Mouse (Mus musculus) midbrain, embryonic 10.5 days (tissue): ENCODE results near the gene Sema3b. TPM values are rescaled to one million over a fixed set of nuclear protein-coding genes. Genes with fewer than 3 reads are reported as not detected.

Experiments
- DNase-seq: peaks from one replicate; pipeline ENCODE4 v3.0.0-alpha.2; 2017; ENCODE audit warnings: low spot score
- H3K27ac ChIP-seq: fragments of 300-500 bp; sonication (generic); replicated peaks from 2 replicates; pipeline ENCODE4 v1.5.1; 2016; ENCODE audit warnings: mild to moderate bottlenecking
- H3K27me3 ChIP-seq: fragments of 300-500 bp; sonication (generic); 2 replicates; pipeline ENCODE4 v1.6.1; 2016; ENCODE audit warnings: low read depth, mild to moderate bottlenecking; ENCODE audit not compliant: poor library complexity, severe bottlenecking
- H3K36me3 ChIP-seq: fragments of 300-500 bp; sonication (generic); 2 replicates; pipeline ENCODE4 v1.6.1; 2016; ENCODE audit warnings: mild to moderate bottlenecking, moderate library complexity
- H3K4me1 ChIP-seq: fragments of 300-500 bp; sonication (generic); 2 replicates; pipeline ENCODE4 v1.6.1; 2016
- H3K4me3 ChIP-seq: fragments of 300-500 bp; sonication (generic); 2 replicates; pipeline ENCODE4 v1.5.1; 2016; ENCODE audit warnings: mild to moderate bottlenecking, moderate library complexity
- H3K9me3 ChIP-seq: fragments of 300-500 bp; sonication (generic); replicated peaks from 2 replicates; pipeline ENCODE4 v1.6.1; 2016; ENCODE audit warnings: mild to moderate bottlenecking
- WGBS: fragments of 180-500 bp; shearing (Covaris S2); methylation state at CpG from one replicate; pipeline ENCODE4 v1.1.7; 2016; 5-methylcytosine and 5-hydroxymethylcytosine counted together
- polyA plus RNA-seq: library from polyadenylated mRNA; unstranded; fragments of >200 nt; fragmentation: Nextera tagmentation; extraction: Ambion mirVana; gene quantifications from 2 replicates; pipeline ENCODE4 v1.2.1, GENCODE M21; 2016

Gene Sema3b
- polyA plus RNA-seq, 1 experiment from 2014 or later, result 1.8 TPM

GRCm38 (mm10) chr9:107630576-107630975, 21.5 kb upstream of the Sema3b start:
- peak; percentile 92 for DNase-seq
- WGBS, result 5% methylated on average over 4 of the region's 4 CpGs
- Histone ChIP-seq H3K27me3 (no peaks in the 10 kb centered on the region), H3K9me3 (no peaks in the 10 kb centered on the region), H3K4me3 (peak overlapping the region; percentile 94), H3K4me1 (peaks cover 96% of the 10 kb centered on the region), H3K36me3 (peaks cover 50% of the 10 kb centered on the region), H3K27ac (peak overlapping the region; percentile 98)

DNA sequence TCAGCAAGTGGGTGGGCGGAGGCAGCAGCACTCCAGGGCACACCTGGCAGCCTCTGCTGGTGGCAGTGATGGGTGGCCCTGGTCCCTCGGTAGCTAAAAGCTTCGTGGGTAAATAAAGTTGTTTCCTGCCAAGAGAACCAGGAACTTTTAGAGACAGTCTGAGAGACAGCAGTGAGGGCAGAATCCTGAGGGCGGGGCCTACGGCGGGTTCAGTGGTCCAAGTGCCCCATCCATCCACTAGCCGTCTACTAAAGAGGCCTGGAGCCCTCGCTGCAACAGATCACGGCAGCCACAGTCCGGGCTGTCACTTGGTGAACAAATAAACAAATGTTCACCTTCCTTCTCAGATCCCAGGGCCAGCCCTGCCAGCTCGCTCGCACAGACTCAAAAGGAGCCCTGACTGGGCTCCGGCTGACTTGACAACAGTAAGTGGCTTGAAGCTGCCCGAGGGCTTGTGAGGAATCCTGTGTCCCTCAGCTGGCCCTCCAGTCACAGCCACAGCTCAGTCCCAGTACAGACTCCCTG, 20.9 kb upstream of the Sema3b start:
- peak overlapping the region; percentile 98 for H3K27ac ChIP-seq
- no peaks in the 10 kb centered on the region for H3K27me3 ChIP-seq
- WGBS, result 5% methylated on average over 14 of the region's 14 CpGs
- H3K4me1 ChIP-seq, result peaks cover 96% of the 10 kb centered on the region
- H3K36me3 ChIP-seq, result peaks cover 56% of the 10 kb centered on the region
- peak overlapping the region; percentile 94 for H3K4me3 ChIP-seq
- DNase-seq, result peak; percentile 68
- no peaks in the 10 kb centered on the region for H3K9me3 ChIP-seq

- DNase-seq, result no peak
- WGBS, result 32% methylated on average over 4 of the region's 4 CpGs
- peak overlapping the region; percentile 94 for H3K4me3 ChIP-seq
These were observed 20.3 kb upstream of the Sema3b start for GRCm38 (mm10) chr9:107629411-107629730.

GRCm38 (mm10) chr9:107628721-107629410, 19.8 kb upstream of the Sema3b start:
- no peak for DNase-seq
- peaks cover 67% of the 10 kb centered on the region for H3K36me3 ChIP-seq
- H3K27me3 ChIP-seq, result no peaks in the 10 kb centered on the region
- H3K4me3 ChIP-seq, result peak overlapping the region; percentile 94
- 38% methylated on average over 14 of the region's 15 CpGs for WGBS
- no peaks in the 10 kb centered on the region for H3K9me3 ChIP-seq
- peaks cover 100% of the 10 kb centered on the region for H3K4me1 ChIP-seq
- peak overlapping the region; percentile 98 for H3K27ac ChIP-seq

More at GRCm38 (mm10) chr9:107629411-107629730, 20.3 kb upstream of the Sema3b start:
- no peaks in the 10 kb centered on the region for H3K27me3 ChIP-seq
- H3K27ac ChIP-seq, result peak overlapping the region; percentile 98
- peaks cover 62% of the 10 kb centered on the region for H3K36me3 ChIP-seq
- H3K4me1 ChIP-seq, result peaks cover 100% of the 10 kb centered on the region
- H3K9me3 ChIP-seq, result no peaks in the 10 kb centered on the region

DNA sequence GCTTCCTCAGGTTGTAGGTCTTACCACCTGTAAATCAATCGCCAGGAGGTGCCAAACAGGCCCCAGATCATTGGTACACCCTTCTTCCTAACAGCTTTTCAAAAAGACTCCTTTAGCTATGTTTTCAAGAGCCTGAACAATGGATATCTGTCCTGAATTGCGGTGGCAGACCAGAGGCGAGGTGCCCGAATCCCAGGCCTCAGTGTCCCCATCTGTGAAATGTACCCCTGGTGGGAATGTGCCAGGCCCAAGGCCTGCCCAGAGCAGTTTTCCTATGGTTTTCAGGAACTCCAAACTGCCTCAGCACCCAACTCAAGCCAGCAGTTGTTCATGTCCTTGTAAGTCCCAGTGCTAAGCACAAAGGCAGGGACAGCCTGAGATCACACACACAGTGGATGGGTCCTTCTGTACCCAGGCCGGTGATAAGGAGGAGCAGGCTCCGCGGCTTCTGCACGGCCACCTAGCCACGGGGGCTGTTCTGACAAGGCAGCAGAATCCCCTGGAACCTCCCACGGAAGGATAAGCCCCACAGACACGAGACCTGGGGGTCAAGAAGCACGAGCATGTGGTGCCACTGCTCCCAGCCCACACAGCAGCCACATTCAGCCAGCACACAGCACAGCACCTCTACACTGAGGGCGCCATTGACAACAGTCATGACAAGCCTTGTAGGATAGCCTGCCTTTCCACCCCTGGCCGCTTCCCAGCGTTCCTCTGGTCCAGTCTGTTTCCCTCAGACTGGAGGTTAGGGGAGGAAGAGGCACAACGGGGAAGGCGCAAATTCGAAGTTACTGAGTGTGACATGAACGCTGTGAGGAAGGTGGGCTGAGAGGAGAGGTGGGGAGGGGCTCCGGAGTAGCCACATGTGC, 18.6 kb upstream of the Sema3b start:
- H3K27me3 ChIP-seq, result no peaks in the 10 kb centered on the region
- peak overlapping the region; percentile 98 for H3K27ac ChIP-seq
- H3K4me1 ChIP-seq, result peaks cover 87% of the 10 kb centered on the region
- peaks cover 71% of the 10 kb centered on the region for H3K36me3 ChIP-seq
- DNase-seq, result peak; percentile 53
- H3K4me3 ChIP-seq, result peak overlapping the region; percentile 94
- 21% methylated on average over 20 of the region's 20 CpGs for WGBS
- H3K9me3 ChIP-seq, result no peaks in the 10 kb centered on the region

- Histone ChIP-seq H3K36me3 (peaks cover 71% of the 10 kb centered on the region), H3K4me3 (peak overlapping the region; percentile 94), H3K4me1 (peaks cover 80% of the 10 kb centered on the region), H3K9me3 (no peaks in the 10 kb centered on the region), H3K27ac (peak overlapping the region; percentile 98), H3K27me3 (no peaks in the 10 kb centered on the region)
- DNase-seq, result peak; percentile 97
- WGBS, result 0% methylated on average over 2 of the region's 2 CpGs
These were observed 17.8 kb upstream of the Sema3b start for GRCm38 (mm10) chr9:107626844-107627277.

DNA sequence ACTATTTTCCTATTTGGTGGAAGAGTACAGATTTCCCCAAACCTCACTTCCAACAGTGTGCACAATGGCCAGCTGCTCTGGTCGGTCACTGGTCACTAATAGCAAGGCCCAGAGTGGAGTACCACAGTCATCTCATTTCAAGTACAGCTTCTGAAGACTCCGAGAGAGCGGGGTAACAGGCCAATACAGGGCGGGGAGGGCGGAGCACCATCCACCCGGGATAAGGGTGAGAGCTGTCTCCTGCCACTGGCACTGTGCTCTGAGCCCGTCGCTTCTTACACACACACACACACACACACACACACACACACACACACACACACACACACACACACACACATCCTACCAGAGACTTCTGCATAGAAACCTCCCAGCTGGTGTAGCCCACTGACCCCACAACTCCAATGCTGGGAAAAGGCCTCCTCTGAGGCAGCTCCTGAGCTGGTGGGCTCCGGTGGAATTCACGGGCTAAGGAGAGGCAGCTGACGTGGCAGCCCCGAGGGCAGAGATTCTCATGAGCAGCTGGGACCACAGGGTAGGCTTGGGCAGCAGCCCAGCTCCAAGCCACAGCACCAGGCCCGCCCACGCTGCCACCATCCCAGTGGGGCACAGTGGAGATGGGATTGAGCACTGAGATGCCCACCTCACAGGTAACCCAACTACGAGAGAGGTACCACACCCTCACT, 17.3 kb upstream of the Sema3b start:
- Histone ChIP-seq H3K4me3 (peak overlapping the region; percentile 94), H3K27me3 (no peaks in the 10 kb centered on the region), H3K36me3 (peaks cover 73% of the 10 kb centered on the region), H3K27ac (peak overlapping the region; percentile 98), H3K4me1 (peaks cover 74% of the 10 kb centered on the region), H3K9me3 (no peaks in the 10 kb centered on the region)
- WGBS, result 39% methylated on average over 15 of the region's 15 CpGs
- DNase-seq, result no peak

GRCm38 (mm10) chr9:107625351-107626128, 16.5 kb upstream of the Sema3b start:
- DNase-seq, result no peak
- Histone ChIP-seq H3K36me3 (peaks cover 81% of the 10 kb centered on the region), H3K4me3 (no peak overlapping the region), H3K27me3 (no peaks in the 10 kb centered on the region), H3K9me3 (no peaks in the 10 kb centered on the region), H3K27ac (peak overlapping the region; percentile 98), H3K4me1 (peaks cover 67% of the 10 kb centered on the region)
- WGBS, result 86% methylated on average over 12 of the region's 12 CpGs

GRCm38 (mm10) chr9:107624951-107625350, 15.9 kb upstream of the Sema3b start:
- Histone ChIP-seq H3K4me1 (peaks cover 61% of the 10 kb centered on the region), H3K36me3 (peaks cover 87% of the 10 kb centered on the region)
- 89% methylated on average over 3 of the region's 3 CpGs for WGBS

DNA sequence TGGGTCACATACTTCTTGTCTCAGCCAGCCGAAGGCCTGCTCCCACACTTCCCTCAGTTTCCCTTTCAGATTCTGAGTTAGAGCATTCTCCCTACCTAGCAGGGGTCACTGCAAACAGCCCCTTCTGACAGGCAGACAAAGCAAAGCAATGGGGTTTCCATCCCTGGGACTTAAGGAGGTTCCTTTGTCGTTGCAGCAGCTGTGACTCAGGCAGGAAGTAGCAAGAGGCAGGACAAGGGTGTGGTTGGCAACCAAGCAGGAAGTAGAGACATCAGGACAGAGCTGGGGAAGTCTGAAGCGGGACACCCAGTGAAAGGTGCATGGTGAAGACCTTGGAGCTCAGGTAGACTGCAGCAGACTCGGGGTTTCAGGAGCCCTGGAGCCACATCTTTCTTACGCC, 15.5 kb upstream of the Sema3b start:
- Histone ChIP-seq H3K36me3 (peaks cover 91% of the 10 kb centered on the region), H3K27me3 (no peaks in the 10 kb centered on the region), H3K4me1 (peaks cover 57% of the 10 kb centered on the region), H3K4me3 (no peak overlapping the region), H3K9me3 (no peaks in the 10 kb centered on the region), H3K27ac (peak overlapping the region; percentile 98)
- WGBS, result 73% methylated on average over 5 of the region's 5 CpGs
- no peak for DNase-seq

More at GRCm38 (mm10) chr9:107624951-107625350, 15.9 kb upstream of the Sema3b start:
- H3K27ac ChIP-seq, result peak overlapping the region; percentile 98
- H3K4me3 ChIP-seq, result no peak overlapping the region
- no peaks in the 10 kb centered on the region for H3K27me3 ChIP-seq
- no peak for DNase-seq
- H3K9me3 ChIP-seq, result no peaks in the 10 kb centered on the region

- H3K4me1 ChIP-seq, result peaks cover 27% of the 10 kb centered on the region
- H3K4me3 ChIP-seq, result no peak overlapping the region
- H3K36me3 ChIP-seq, result peaks cover 99% of the 10 kb centered on the region
These were observed 11.9 kb upstream of the Sema3b start for GRCm38 (mm10) chr9:107620954-107621353.

DNA sequence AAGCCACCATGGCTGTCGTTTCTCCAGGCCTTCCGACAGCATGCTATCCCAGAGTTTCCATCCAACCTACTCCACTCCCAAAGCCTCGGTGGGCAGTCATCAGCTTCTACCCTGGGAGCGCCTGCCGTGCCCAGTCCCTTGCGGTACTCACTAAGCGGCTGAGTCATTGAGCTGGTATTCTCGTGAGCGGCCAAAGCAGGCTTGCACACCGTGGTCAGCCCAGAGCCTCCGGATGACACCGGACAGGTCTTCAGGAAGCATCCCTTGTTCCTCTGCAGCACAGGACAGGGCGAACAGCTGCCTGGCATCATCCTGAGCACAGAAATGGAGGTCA, 10.5 kb upstream of the Sema3b start:
- H3K4me3 ChIP-seq, result no peak overlapping the region
- 90% methylated on average over 13 of the region's 13 CpGs for WGBS
- peaks cover 99% of the 10 kb centered on the region for H3K36me3 ChIP-seq
- no peak overlapping the region for H3K27ac ChIP-seq
- peaks cover 27% of the 10 kb centered on the region for H3K4me1 ChIP-seq
- no peaks in the 10 kb centered on the region for H3K9me3 ChIP-seq
- no peak for DNase-seq
- no peaks in the 10 kb centered on the region for H3K27me3 ChIP-seq

More at GRCm38 (mm10) chr9:107620954-107621353, 11.9 kb upstream of the Sema3b start:
- no peak for DNase-seq
- H3K9me3 ChIP-seq, result no peaks in the 10 kb centered on the region
- no peak overlapping the region for H3K27ac ChIP-seq
- no peaks in the 10 kb centered on the region for H3K27me3 ChIP-seq
